Mouse (Mus musculus) left cerebral cortex, postnatal 4 days (tissue): Measurements from ENCODE around the gene Cers3. TPM values are rescaled to one million over a fixed set of nuclear protein-coding genes. Genes with fewer than 3 reads are reported as not detected.

Experiments used
- DNase-seq: peaks from one replicate; pipeline ENCODE4 v3.0.0-alpha.2; 2022
- intact Hi-C: fragments of 180-260 bp; cut with DNase I; formaldehyde crosslinking; loops from one replicate; pipeline ENCODE4 v1.15.1; 2025
- total RNA-seq, 2 experiments: library from RNA; stranded (reverse); gene quantifications; 2 replicates each; pipeline ENCODE4 v1.2.3; 2021

The Cers3 gene
- total RNA-seq, 2 experiments from 2014 or later: 1.2 to 1.6 TPM

DNA sequence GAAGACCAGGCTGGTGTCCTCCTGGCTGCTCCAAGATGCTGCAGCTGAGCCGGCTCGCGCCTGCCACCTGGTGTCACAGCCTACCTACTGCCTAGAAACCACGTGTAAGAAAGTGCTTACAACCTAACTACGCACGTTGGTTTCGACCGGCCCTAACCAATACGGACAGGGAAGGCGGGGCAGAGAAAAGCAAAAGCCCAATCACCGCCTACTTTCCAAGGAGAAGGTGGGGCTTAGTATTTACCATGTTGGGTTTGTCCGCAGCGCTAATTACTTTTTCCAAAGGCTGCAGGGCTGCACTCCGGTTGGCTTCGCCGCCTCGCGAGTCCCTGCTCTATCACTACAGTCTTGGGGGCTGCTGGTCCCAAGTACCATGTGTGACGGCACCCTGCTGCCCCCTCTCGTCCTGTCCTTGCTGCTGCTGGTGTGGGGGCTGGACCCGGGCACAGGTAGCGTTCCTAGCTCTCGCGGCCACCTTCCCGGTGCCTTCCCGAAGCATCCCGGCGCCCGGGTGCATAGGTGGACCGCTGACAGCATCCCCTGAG lies 96.2 kb downstream of the Cers3 start, which contains the start of gene Adamts17:
Gene Adamts17, plus strand, starts transcription at position 273 of the 545 bp plus-strand sequence.
- intact Hi-C loops: loop anchor here (5.0 to 10.0 kb wide), 4 partner anchors 125 to 793 kb away; no protein-coding TSS in a partner anchor
- DNase-seq: peak; percentile 96

DNA sequence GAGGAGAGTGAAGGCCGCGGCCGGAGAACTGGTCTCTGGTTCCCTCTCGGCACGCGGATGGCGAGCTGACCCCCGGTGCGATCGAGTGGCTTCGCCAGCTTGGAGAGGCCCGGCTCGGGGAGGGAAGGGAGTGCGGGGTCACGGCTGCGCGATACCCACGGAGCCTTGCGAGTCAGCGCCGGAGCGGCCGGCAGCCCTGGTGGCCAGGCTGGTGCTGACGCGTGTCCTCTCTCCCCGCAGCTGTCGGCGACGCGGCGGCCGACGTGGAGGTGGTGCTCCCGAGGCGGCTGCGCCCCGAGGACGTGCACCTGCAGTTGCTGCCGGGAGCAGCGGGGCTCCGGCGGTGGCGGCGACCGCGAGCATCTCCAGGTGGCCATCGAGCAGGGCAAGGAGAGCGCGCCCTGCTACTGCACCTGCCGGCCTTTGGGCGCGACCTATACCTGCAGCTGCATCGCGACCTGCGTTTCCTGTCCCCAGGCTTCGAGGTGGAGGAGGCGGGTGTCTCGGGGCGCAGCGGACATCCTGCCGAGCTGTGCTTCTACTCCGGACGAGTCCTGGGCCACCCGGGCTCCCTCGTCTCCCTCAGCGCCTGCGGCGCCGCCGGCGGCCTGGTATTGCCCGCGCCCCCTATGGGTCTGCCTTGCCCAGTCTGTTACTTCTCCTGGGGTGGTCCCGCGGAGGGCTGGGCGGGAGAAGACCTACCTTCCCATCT lies 96.9 kb downstream of the Cers3 start:
- DNase-seq: peak; percentile 58
- intact Hi-C loops: loop anchor here (5.0 to 10.0 kb wide), 3 partner anchors 125 to 792 kb away; no protein-coding TSS in a partner anchor

DNA sequence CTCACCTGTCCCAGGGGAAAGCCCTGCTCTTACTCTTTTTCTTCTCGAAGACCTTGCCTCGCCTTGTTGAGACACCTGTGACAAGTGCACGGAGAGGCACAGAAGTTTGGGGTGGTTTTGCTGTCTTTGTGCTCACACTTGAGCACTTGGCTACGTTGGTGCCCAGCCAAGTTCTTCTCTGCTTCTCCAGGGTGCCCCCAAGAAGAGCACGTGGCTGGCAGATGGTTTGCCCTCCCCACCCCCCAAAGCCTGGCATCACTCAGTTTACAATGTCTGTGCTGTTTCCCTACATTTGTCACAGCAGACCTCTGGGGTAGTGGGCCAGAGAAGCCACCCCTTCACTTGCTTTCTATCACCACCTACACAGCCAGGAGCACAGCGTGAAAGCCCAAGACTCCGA lies 97.9 kb downstream of the Cers3 start:
- DNase-seq: peak; percentile 69
- intact Hi-C loops: loop anchor here (5.0 to 10.0 kb wide), 3 partner anchors 124 to 791 kb away; no protein-coding TSS in a partner anchor

DNA sequence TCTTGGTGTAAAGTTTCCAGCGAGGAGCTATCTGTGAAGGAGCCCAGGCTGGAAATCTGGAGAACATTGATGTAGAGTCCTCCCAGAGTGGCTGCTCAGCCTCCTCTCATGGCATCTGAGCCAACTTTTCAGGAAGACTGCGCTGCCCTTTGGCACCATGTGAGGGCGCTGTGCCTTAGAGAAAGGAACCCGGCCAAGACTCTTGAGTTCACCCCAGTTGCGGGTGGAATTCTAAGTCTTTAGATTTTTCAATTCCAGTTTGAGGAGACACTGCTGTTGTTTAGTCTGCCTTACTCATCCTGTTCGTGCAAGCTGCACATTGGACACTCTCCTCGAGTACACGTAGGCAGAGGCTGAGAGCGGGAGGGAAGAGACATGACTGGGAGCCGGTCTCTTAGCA lies 98.7 kb downstream of the Cers3 start:
- DNase-seq: peak; percentile 77
- intact Hi-C loops: loop anchor here (5.0 to 10.0 kb wide), 3 partner anchors 123 to 790 kb away; no protein-coding TSS in a partner anchor

DNA sequence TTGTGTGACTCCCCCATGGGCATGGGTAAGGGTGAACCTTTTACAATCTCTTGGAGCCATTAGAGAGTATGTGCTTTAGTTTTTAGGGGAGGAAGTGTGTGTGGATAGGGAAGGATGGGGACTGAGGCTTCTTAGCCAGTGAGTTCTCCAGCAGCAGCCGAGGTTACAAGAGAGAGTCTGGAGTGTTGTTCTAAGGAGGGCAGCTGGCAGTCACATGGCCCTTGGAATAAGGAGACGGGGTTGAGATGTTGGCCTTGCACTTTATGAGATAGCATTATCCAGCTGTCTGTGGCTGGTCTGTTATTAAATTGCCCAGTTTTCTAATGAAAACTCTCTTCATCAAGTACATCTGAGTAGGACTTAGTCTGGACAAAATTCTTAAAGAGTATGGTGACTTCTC lies 100.5 kb downstream of the Cers3 start:
- DNase-seq: no peak
- intact Hi-C loops: loop anchor here (5.0 to 10.0 kb wide), 3 partner anchors 121 to 788 kb away; no protein-coding TSS in a partner anchor

DNA sequence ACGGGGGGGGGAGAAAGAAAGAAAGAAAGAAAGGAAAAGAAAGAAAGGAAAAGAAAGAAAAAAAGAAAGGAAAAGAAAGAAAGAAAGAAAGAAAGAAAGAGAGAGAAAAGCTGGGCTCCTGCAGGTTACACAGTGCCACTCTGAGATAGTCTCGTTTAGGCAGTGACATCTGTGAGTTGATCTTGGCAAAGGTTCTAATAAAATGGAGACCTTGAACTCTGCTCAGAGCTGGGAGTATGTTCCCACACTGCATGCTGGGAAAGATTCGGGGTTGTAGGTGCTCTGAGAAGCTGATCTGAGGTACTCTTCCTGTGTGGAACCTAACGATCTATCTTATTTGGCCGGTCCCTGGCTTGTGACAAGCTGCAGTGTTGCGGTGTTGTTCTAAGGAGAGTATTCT lies 103.3 kb downstream of the Cers3 start:
- intact Hi-C loops: loop anchor here (10.0 kb wide), 1 partner anchor 118 kb away; no protein-coding TSS in a partner anchor

DNA sequence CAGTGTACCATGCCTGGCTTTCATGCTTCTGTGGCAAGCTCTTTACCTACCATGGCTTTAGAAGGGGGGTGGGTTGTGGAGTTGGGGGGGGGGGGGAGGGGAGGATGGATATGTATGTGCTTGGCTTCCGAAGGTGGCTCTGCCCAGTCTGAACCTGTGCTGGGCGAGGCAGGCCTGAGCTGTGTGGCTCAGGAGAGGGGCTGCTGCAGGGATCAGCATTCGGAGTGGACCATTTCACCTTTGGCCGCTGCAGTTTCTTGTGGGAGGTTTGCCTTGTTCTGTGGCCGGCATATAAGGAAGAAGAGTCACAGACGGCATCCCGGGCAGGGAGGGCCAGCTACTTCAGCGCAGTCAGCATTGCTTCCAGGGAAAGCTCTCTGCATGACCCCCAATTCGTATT lies 104.0 kb downstream of the Cers3 start:
- intact Hi-C loops: loop anchor here (10.0 kb wide), 1 partner anchor 118 kb away; no protein-coding TSS in a partner anchor
- DNase-seq: no peak

More for the DNA sequence above, 103.3 kb downstream of the Cers3 start:
- DNase-seq: no peak

DNA sequence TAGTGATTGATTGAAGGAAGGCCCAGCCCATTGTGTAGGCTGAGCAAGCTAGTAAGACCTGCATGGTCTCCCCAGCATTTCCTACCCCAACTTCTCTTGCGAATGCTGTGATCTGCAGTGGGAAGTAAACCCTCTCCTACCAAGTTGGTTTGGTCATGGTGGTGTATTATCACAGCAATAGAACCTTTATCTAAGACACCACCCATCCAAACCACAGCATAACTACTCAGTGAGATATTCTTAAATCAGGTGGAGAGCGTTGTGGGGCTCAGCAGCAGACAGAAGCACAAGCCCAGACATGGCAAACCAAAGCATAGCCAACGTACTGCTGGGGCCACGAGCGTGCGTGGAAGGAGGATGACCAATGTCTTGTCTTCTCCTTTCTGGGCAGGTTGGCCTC lies 106.0 kb downstream of the Cers3 start:
- intact Hi-C loops: loop anchor here (10.0 kb wide), 1 partner anchor 115 kb away; no protein-coding TSS in a partner anchor
- DNase-seq: no peak

DNA sequence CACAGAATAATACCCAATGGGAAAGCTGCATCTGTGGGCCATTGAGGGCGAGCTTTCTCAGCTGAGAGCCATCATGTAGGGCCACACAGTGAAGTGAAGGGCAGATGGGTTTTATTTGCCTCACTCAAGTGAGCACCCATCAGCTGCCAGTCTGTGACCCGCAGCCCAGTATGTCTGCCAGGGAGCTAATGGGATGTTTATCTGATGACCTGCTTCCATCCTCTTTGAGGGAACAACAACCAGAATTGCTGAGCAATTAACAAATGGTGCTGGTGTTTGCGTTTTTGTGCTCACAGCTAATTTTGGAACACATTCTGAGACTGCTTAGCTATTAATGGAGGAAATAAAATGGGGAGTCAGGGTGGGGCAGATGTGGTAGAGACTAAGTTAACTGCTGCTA lies 108.9 kb downstream of the Cers3 start:
- no peak for DNase-seq
- intact Hi-C loops: no loop called here

DNA sequence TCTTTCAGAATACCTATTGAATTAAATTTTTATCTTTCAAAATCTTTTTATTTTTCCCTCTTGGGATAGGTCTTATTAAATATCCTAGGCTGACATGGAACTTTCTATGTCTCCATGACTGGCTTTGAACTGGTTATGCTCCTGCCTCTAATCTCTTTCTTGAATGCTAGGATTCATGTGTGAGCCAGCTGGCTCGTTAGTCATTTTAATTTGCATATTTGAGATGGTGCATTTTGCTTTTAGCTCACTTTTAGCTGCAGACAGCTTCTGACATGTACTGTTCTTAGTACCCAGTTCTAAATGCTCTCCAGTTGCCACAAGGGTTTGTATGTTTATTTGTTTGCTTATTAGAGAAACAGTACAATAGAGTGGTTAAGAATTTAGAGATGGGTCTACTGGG lies 114.3 kb downstream of the Cers3 start:
- no peak for DNase-seq
- intact Hi-C loops: no loop called here

DNA sequence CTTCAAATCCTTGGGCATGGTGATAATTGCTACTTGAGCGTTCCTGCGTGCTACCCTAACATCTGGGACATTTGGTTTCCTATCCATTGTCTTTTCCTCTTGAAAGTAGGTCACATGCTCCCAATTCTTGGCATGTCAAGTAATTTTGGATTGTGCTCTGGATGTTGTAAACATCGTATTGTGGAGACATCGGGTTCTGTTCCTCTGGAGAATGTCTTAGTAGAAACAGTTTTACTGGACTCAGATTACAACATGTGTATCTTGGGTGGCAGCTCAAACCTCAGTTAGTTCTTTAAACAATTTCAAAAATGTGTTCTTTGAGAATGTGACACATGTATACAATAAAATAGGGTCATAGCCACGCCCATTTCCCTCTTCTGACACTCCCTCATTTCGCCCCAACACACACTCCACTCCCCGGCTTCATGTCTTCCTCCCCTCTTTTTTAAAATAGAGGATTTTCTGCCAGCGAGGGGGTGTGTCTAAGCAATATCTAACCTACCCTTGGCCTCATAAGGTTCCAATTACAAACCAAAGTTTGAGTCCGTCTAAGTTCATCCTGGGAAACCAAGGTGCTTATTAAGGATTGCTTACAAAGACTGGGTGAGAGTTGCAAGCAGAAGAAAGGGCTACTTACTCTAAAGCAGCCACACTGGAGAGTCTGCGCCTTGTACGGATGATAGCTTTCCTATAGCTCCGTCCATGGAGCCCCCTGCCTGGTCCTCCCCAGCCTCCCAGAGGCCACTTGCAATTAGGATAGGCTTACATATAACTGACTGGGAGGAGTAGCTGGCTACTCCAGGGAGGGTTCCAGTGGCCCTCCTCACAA lies 115.2 kb downstream of the Cers3 start:
- intact Hi-C loops: no loop called here
- DNase-seq: no peak

DNA sequence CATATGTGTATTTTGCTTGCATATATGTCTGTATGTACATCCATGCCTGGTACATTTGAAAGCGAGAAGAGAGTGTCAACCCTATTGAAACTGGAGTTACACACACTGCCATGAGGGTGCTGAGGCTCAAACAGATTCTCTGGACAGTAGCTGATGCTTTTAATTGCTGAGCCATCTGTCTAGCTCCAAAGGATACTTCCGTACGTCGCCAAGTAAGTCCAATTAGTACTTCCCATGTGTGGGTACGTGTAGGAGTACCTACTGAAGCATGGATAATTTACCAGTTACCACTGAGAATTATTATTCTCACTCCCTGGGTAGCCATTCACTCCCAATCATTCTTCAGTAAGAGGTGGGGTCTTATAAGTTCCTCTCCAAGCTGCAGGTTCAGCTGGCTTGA lies 115.9 kb downstream of the Cers3 start:
- intact Hi-C loops: no loop called here
- no peak for DNase-seq

DNA sequence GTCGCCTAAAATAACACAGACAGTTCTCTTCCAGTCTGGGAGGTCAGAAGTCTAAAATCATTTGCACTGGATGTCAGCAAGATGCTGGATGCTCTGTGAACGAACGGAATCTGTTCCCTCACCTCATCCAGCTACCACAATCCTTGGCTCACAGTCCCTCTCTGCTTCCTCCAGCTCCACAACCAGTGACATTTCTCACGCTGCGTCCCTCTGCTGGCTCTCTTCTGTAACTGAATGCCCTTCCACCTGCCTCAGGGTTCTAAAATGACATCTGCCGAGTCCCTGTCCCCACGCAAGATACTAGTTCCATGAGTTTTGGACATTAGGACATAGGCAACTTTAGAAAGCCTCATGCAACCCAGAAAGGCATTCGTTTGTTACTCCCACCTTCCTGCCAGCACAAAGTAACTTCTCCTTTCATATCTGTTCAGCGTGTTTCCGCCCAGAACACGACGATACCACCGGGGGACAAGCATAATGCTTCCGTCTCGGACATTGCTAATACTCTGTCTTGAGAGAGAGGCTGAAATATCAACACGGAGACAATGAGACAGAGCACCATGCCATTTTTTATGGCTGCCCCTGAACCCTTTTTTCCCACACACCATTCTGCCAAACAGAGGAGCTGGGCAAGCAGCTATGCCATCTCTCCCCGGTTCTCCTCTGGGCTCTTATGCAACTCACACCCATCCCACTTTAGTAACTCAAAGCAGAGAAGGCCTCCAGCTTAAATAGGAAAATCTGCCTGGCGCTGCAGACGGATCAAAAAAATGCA lies 123.8 kb downstream of the Cers3 start:
- DNase-seq: peak; percentile 29
- intact Hi-C loops: no loop called here

DNA sequence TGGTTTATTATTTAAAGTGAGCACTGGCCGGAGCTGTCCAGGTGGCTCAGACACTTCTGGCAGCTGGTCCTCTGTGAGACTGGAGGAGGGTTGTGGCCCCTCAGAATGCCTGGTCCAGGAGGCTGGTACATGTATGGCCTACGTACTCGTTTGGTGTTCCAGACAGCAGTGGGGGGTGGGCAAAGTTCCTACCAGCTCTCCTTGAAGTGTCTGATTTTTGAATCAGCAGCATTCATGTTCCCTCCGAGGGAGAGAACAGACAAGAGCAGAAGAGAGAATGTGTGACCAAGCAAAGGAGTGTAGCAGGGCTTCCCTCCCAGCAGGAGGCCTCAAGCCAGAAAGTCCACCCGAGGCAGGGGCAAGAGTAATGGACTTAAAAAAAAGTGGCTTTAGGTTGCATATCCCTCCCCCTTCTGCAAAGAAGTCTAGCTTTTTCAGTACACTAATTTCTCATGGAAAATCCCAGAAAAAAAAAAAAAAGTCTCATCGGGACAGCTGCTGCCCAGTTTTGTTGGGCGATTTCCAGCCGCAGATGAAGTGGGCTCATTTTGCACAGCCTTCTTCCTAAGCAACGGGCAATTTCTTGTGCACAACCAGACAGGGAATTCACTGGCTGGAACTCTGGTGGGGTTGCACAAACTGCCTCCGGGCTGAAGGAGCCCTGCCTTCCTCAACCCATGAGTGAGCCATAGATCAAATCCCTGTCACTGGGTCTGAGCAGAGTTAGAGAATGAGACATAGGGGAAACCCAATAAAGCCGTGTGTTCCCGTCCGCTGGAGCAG lies 124.6 kb downstream of the Cers3 start:
- DNase-seq: peak; percentile 86
- intact Hi-C loops: no loop called here

DNA sequence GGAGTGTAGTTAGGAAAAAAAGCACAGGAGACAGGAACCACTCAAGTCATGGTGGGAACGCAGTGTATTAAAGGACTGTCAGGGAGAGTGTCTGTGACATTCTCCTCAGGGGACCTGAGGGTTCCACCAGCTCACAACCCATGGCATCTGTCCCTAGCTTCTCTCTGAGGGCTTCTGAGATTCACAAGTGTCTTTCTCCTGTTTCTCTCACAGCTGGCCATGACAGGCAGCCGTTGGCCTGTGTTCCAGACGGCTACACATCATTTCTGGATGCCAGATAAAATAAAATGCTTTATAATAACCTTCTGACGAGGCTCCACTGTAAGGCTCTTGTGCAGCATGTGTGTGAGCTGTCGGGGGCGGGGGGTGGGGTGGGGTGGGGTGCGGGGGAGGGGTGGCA lies 128.2 kb downstream of the Cers3 start:
- intact Hi-C loops: no loop called here
- no peak for DNase-seq

DNA sequence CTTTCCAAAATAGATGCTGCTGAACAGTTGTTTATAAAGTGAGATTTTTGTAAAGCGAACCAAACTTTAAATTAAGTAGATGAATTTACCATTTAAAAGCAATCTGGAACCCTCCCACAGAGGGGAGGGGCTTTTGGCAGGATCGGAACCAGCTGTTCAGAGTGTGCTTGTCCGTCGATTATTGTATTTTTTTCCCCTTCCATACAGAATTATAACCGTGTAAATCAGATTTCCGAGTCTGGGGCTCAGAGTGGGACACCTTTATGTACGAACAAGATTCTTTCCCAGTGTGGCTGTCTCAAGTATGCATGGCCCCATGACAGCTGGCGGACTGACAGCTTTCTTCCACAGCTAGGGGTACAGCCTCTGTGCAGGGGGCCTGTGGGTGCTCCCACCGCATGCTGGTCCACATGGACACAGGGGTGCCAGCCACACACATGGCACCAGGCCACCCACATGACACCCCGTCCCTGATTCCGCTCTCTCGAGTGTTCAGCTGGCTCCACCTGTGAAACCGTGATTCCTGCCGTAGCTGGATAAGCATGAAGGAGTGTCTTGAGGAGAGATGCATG lies 128.7 kb downstream of the Cers3 start:
- intact Hi-C loops: no loop called here

DNA sequence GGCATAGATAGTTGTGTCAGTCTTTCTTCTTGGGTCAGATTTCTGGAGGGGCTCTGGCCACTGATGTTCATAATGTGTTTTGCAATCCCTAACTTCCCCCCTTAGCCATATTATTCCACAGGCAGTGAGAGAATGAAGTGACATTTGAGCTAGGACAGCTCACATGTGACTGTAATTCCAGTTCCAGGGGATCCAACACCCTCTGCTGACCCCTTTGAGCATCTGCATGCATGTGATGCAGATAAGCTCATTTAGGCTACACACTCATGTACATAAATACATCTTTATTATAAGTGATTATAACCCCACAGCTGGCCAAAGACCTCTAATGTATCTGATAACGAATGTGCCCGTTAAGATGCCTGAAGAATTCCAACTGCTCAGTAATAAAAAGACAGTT lies 129.9 kb downstream of the Cers3 start:
- intact Hi-C loops: no loop called here
- no peak for DNase-seq

More for the DNA sequence above, 128.7 kb downstream of the Cers3 start:
- peak; percentile 15 for DNase-seq
